Mouse (Mus musculus): ENCODE data around the gene St5. TPM values are rescaled to one million over a fixed set of nuclear protein-coding genes. Genes with fewer than 3 reads are reported as not detected.

St5 gene
- total and polyA plus RNA-seq, 2 experiments from 2014 or later, result 12.3 to 18.0 TPM

- TF ChIP-seq CTCF (IDR thresholded peaks at IDR 0.05; ENCODE audit: low read depth), result no peak
- peak overlapping the region; percentile 71 for H3K4me2 ChIP-seq (ENCODE audit: low read depth)
- DNase-seq (no peak), ATAC-seq (no peak)
- H3K4me3 ChIP-seq (ENCODE audit: low read depth, low read length), result peak overlapping the region; percentile 73; the same call in 1 of the 2 replicates
- no peak overlapping the region for H3K9ac ChIP-seq
- H3K27me3 ChIP-seq (ENCODE audit: insufficient read depth, low read length), result no peaks in the 10 kb centered on the region
- H3K27ac ChIP-seq (ENCODE audit: low read depth, low read length), result no peak overlapping the region
- no peaks in the 10 kb centered on the region for H3K4me1 ChIP-seq (ENCODE audit: insufficient read depth)
- 35% methylated on average over 4 of the region's 4 CpGs for WGBS
- H3K9me3 ChIP-seq (ENCODE audit: low read length), result no peaks in the 10 kb centered on the region
- H3K36me3 ChIP-seq (ENCODE audit: insufficient read depth), result no peaks in the 10 kb centered on the region
Measured at GRCm38 (mm10) chr7:109702721-109703120, 684 bp downstream of the St5 start.

DNA sequence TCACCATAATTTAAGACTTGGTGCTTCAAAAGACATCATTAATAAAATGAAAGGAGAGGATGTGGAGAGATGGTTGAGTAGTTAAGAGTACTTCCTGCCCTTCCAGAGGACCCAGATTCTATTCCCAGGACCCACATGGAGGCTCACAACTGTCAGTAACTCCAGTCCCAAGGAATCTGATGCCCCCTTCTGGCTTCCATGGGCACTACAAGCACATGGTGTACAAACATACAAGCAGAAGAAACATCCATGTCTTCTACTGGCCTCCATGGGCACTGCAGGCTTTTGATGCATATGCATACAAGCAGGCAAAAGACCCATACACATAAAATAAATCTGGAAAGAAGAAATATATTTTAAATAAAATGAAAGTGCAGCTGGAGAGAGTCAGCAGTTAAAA lies 3.2 kb downstream of the St5 start:
- DNase-seq, result no peak
- Histone ChIP-seq H3K27ac (ENCODE audit: low read depth, low read length) (no peak overlapping the region), H3K4me1 (ENCODE audit: insufficient read depth) (no peaks in the 10 kb centered on the region), H3K27me3 (ENCODE audit: insufficient read depth, low read length) (no peaks in the 10 kb centered on the region), H3K4me2 (ENCODE audit: low read depth) (no peak overlapping the region), H3K36me3 (ENCODE audit: insufficient read depth) (no peaks in the 10 kb centered on the region), H3K9ac (no peak overlapping the region), H3K9me3 (ENCODE audit: low read length) (no peaks in the 10 kb centered on the region), H3K4me3 (ENCODE audit: low read depth, low read length) (no peak overlapping the region)
- ATAC-seq, result no peak
- TF ChIP-seq CTCF (IDR thresholded peaks at IDR 0.05; ENCODE audit: low read depth), result peak; percentile 32; the same call in 1 of the 2 replicates

DNA sequence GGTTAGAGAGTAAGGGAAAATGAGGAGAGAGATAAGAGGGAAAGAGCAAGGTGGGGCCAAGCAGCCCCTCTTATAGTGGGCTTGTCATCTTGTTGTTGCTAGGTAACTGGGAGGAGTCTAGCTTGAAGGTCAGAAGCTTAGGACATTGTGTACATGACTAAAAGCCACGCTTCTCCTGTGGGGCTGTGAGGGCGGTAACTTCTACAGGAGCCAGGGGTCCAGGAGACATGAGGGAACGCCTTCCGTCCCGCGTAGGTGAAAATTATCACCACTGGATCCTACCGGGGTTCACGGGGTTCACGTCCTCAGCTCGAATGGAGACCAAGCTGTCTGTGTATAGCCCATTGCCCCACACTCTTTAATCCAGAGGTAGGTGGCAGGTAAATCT lies 8.1 kb downstream of the St5 start:
- Histone ChIP-seq H3K36me3 (ENCODE audit: insufficient read depth) (no peaks in the 10 kb centered on the region), H3K27ac (ENCODE audit: low read depth, low read length) (no peak overlapping the region), H3K9me3 (ENCODE audit: low read length) (no peaks in the 10 kb centered on the region), H3K4me3 (ENCODE audit: low read depth, low read length) (no peak overlapping the region), H3K27me3 (ENCODE audit: insufficient read depth, low read length) (no peaks in the 10 kb centered on the region), H3K9ac (no peak overlapping the region), H3K4me2 (ENCODE audit: low read depth) (no peak overlapping the region), H3K4me1 (ENCODE audit: insufficient read depth) (no peaks in the 10 kb centered on the region)
- WGBS, result 92% methylated on average over 10 of the region's 10 CpGs
- no peak for TF ChIP-seq CTCF (IDR thresholded peaks at IDR 0.05; ENCODE audit: low read depth)
- ATAC-seq (no peak), DNase-seq (no peak)

- TF ChIP-seq CTCF (IDR thresholded peaks at IDR 0.05; ENCODE audit: low read depth), result no peak
- Histone ChIP-seq H3K4me2 (ENCODE audit: low read depth) (no peak overlapping the region), H3K36me3 (ENCODE audit: insufficient read depth) (no peaks in the 10 kb centered on the region), H3K9ac (no peak overlapping the region), H3K9me3 (ENCODE audit: low read length) (no peaks in the 10 kb centered on the region), H3K27me3 (ENCODE audit: insufficient read depth, low read length) (no peaks in the 10 kb centered on the region), H3K4me1 (ENCODE audit: insufficient read depth) (no peaks in the 10 kb centered on the region), H3K4me3 (ENCODE audit: low read depth, low read length) (no peak overlapping the region), H3K27ac (ENCODE audit: low read depth, low read length) (no peak overlapping the region)
- 80% methylated on average over 13 of the region's 13 CpGs for WGBS
- ATAC-seq, result no peak
- no peak for DNase-seq
Measured at GRCm38 (mm10) chr7:109694576-109695338, 8.6 kb downstream of the St5 start.

DNA sequence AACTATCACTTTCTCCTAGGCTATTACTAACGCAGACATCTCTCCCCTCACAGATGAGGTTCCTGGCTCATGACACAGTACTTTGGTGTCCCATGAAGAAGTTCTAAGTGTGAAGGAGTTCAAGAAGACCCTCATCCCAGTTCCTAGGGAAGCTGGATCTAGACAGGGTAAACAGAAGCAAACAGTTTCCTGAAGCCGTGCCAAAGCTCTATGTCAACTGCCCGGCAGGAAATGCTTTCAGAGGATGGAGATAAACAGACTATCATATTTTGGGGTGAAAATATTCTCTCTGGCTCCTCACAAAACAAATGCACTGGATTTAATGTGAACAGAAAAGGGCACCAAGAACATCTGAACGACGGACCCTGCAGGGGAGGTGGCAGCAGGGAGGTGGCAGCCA lies 12.4 kb downstream of the St5 start:
- Histone ChIP-seq H3K4me1 (ENCODE audit: insufficient read depth) (no peaks in the 10 kb centered on the region), H3K4me3 (ENCODE audit: low read depth, low read length) (no peak overlapping the region), H3K9ac (no peak overlapping the region), H3K9me3 (ENCODE audit: low read length) (no peaks in the 10 kb centered on the region), H3K4me2 (ENCODE audit: low read depth) (no peak overlapping the region), H3K27ac (ENCODE audit: low read depth, low read length) (no peak overlapping the region), H3K27me3 (ENCODE audit: insufficient read depth, low read length) (no peaks in the 10 kb centered on the region), H3K36me3 (ENCODE audit: insufficient read depth) (no peaks in the 10 kb centered on the region)
- 82% methylated on average over 5 of the region's 5 CpGs for WGBS
- DNase-seq (no peak), ATAC-seq (no peak)
- TF ChIP-seq CTCF (IDR thresholded peaks at IDR 0.05; ENCODE audit: low read depth), result no peak

DNA sequence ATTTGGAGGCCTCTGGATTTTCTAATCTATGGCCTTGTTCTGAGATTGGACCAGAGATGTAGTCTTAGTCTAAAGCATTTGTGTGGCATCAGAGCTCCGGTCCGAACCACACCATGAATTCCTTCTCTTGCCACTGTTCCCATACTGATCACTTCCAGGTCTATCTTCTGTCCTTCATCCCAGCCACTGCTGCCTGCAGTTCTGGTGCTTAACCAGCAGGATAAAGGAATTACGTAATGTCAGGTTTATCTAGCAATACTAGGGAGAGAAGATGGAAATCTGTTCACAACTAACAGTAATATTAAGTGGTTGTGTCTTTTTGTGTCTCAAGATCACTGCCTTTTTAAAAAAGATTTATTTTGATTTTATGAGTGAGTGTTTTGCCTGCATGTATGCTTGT lies 13.3 kb downstream of the St5 start:
- H3K36me3 ChIP-seq (ENCODE audit: insufficient read depth), result no peaks in the 10 kb centered on the region
- no peak overlapping the region for H3K9ac ChIP-seq
- no peak overlapping the region for H3K27ac ChIP-seq (ENCODE audit: low read depth, low read length)
- peak; percentile 43 for TF ChIP-seq CTCF (IDR thresholded peaks at IDR 0.05; ENCODE audit: low read depth)
- no peak overlapping the region for H3K4me3 ChIP-seq (ENCODE audit: low read depth, low read length)
- ATAC-seq (no peak), DNase-seq (no peak)
- H3K9me3 ChIP-seq (ENCODE audit: low read length), result no peaks in the 10 kb centered on the region
- H3K4me2 ChIP-seq (ENCODE audit: low read depth), result no peak overlapping the region
- no peaks in the 10 kb centered on the region for H3K27me3 ChIP-seq (ENCODE audit: insufficient read depth, low read length)
- no peaks in the 10 kb centered on the region for H3K4me1 ChIP-seq (ENCODE audit: insufficient read depth)
- 94% methylated on average over 3 of the region's 3 CpGs for WGBS

DNA sequence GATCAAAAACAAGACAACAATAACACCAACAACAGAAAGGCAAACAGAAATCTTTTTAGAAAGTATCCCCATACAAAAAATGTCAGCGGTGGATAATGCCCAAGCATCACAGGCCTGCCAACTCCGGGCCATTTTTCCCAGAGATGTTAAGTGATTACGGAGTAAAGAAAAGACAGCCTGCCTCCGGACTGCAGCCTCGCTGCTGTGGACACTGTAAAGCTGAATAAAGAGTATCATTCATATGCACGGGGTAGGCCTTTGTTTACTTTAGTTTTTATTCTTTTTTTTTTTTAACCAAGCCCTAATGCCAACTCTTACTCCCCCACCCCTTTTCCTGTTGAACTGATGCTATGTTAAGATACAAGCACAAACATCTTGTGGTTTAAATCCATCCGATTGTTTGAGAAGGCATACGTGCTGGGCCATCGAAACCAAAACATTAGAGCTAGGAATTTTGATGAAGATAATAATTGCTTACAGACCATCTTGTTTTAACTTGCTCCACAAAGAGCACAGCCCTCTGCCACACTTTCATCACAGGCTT lies 16.7 kb downstream of the St5 start:
- DNase-seq, result no peak
- 14% methylated on average over 9 of the region's 9 CpGs for WGBS
- no peak for TF ChIP-seq CTCF (IDR thresholded peaks at IDR 0.05; ENCODE audit: low read depth)
- Histone ChIP-seq H3K4me2 (ENCODE audit: low read depth) (no peak overlapping the region), H3K9me3 (ENCODE audit: low read length) (no peaks in the 10 kb centered on the region), H3K4me3 (ENCODE audit: low read depth, low read length) (no peak overlapping the region), H3K27me3 (ENCODE audit: insufficient read depth, low read length) (no peaks in the 10 kb centered on the region), H3K9ac (no peak overlapping the region), H3K4me1 (ENCODE audit: insufficient read depth) (no peaks in the 10 kb centered on the region), H3K36me3 (ENCODE audit: insufficient read depth) (no peaks in the 10 kb centered on the region), H3K27ac (ENCODE audit: low read depth, low read length) (no peak overlapping the region)
- ATAC-seq, result no peak

Data from forebrain, postnatal 0 days (tissue).